Mouse (Mus musculus): ENCODE measurements at regions not wholly inside any gene's neighbourhood (a gene's known extent, or its start where the extent isn't known, plus 50 kb on each side); places are given as distances from the start of the nearest gene placed in this dataset.
A peak's percentile ranks its signal among the peaks of the same experiment; 100 is the strongest.

- DNase-seq (ENCODE audit: extremely low read depth, low read depth, low spot score), result no peak
Observed at GRCm38 (mm10) chr1:120882959-120883549, 280.8 kb downstream of the En1 start.

- DNase-seq (ENCODE audit: extremely low read depth, low read depth, low spot score), result peak; percentile 3
Observed at GRCm38 (mm10) chr1:120883632-120884031, 281.4 kb downstream of the En1 start.

GRCm38 (mm10) chr1:120910801-120911200, 308.6 kb downstream of the En1 start:
- no peak for DNase-seq (ENCODE audit: extremely low read depth, low read depth, low spot score)

GRCm38 (mm10) chr1:120911962-120912670, 309.9 kb downstream of the En1 start:
- DNase-seq (ENCODE audit: extremely low read depth, low read depth, low spot score), result no peak

- DNase-seq (ENCODE audit: extremely low read depth, low read depth, low spot score), result no peak
Observed at GRCm38 (mm10) chr1:120921540-120921939, 319.3 kb downstream of the En1 start.

GRCm38 (mm10) chr1:120925271-120925670, 323.1 kb downstream of the En1 start:
- no peak for DNase-seq (ENCODE audit: extremely low read depth, low read depth, low spot score)

- DNase-seq (ENCODE audit: extremely low read depth, low read depth, low spot score), result peak; percentile 49
Observed at GRCm38 (mm10) chr1:120930141-120930540, 327.9 kb downstream of the En1 start.

- no peak for DNase-seq (ENCODE audit: extremely low read depth, low read depth, low spot score)
Observed at GRCm38 (mm10) chr1:120935321-120935720, 333.1 kb downstream of the En1 start.

- no peak for DNase-seq (ENCODE audit: extremely low read depth, low read depth, low spot score)
Observed at GRCm38 (mm10) chr1:120943711-120944110, 341.5 kb downstream of the En1 start.

GRCm38 (mm10) chr1:120946349-120946748, 344.1 kb downstream of the En1 start:
- no peak for DNase-seq (ENCODE audit: extremely low read depth, low read depth, low spot score)

- DNase-seq (ENCODE audit: extremely low read depth, low read depth, low spot score), result no peak
Observed at GRCm38 (mm10) chr1:120961235-120961634, 359.0 kb downstream of the En1 start.

- DNase-seq (ENCODE audit: extremely low read depth, low read depth, low spot score), result peak; percentile 72
Observed at GRCm38 (mm10) chr1:120961984-120962383, 359.8 kb downstream of the En1 start.

- DNase-seq (ENCODE audit: extremely low read depth, low read depth, low spot score), result no peak
Observed at GRCm38 (mm10) chr1:120963477-120964178, 361.4 kb downstream of the En1 start.

GRCm38 (mm10) chr1:120964179-120964517, 361.9 kb downstream of the En1 start:
- DNase-seq (ENCODE audit: extremely low read depth, low read depth, low spot score), result no peak

GRCm38 (mm10) chr1:120966132-120966531, 363.9 kb downstream of the En1 start:
- no peak for DNase-seq (ENCODE audit: extremely low read depth, low read depth, low spot score)

GRCm38 (mm10) chr1:120974661-120975060, 357.7 kb downstream of the Insig2 start:
- DNase-seq (ENCODE audit: extremely low read depth, low read depth, low spot score), result peak; percentile 71

- no peak for DNase-seq (ENCODE audit: extremely low read depth, low read depth, low spot score)
Observed at GRCm38 (mm10) chr1:121004535-121004934, 327.9 kb downstream of the Insig2 start.

GRCm38 (mm10) chr1:121005198-121005597, 327.2 kb downstream of the Insig2 start:
- DNase-seq (ENCODE audit: extremely low read depth, low read depth, low spot score), result no peak

GRCm38 (mm10) chr1:121012126-121012525, 320.3 kb downstream of the Insig2 start:
- DNase-seq (ENCODE audit: extremely low read depth, low read depth, low spot score), result no peak

- no peak for DNase-seq (ENCODE audit: extremely low read depth, low read depth, low spot score)
Observed at GRCm38 (mm10) chr1:121013839-121014503, 318.4 kb downstream of the Insig2 start.

- DNase-seq (ENCODE audit: extremely low read depth, low read depth, low spot score), result no peak
Observed at GRCm38 (mm10) chr1:121029375-121029774, 303.0 kb downstream of the Insig2 start.
